Mouse (Mus musculus): ENCODE results near the gene Rflnb. TPM values are rescaled to one million over a fixed set of nuclear protein-coding genes. Genes with fewer than 3 reads are reported as not detected.

Gene Rflnb
- polyA plus RNA-seq, 1 experiment from 2014 or later = 7.5 TPM

- no peak overlapping the region for H3K27ac ChIP-seq (ENCODE audit: low read length)
- H3K9me3 ChIP-seq (ENCODE audit: control insufficient read depth, low read length) = no peaks in the 10 kb centered on the region
- WGBS = 67% methylated on average over 4 of the region's 4 CpGs
- no peak overlapping the region for H3K4me2 ChIP-seq (ENCODE audit: low read length)
- no peak overlapping the region for H3K4me3 ChIP-seq (replicated peaks; ENCODE audit: low read length)
- no peaks in the 10 kb centered on the region for H3K36me3 ChIP-seq (ENCODE audit: control insufficient read depth, insufficient read depth)
- H3K9ac ChIP-seq (replicated peaks; ENCODE audit: low read depth, low read length) = no peak overlapping the region
- no peaks in the 10 kb centered on the region for H3K27me3 ChIP-seq (replicated peaks; ENCODE audit: control insufficient read depth, insufficient read depth, low read length)
- H3K4me1 ChIP-seq (replicated peaks; ENCODE audit: control insufficient read depth, insufficient read depth, low read length) = no peaks in the 10 kb centered on the region
- no peak for ATAC-seq
These were observed 44.4 kb downstream of the Rflnb start for GRCm38 (mm10) chr11:75983194-75983593.

- Histone ChIP-seq H3K9me3 (ENCODE audit: control insufficient read depth, low read length) (no peaks in the 10 kb centered on the region), H3K4me2 (ENCODE audit: low read length) (no peak overlapping the region), H3K27me3 (replicated peaks; ENCODE audit: control insufficient read depth, insufficient read depth, low read length) (no peaks in the 10 kb centered on the region), H3K36me3 (ENCODE audit: control insufficient read depth, insufficient read depth) (no peaks in the 10 kb centered on the region), H3K9ac (replicated peaks; ENCODE audit: low read depth, low read length) (no peak overlapping the region), H3K4me3 (replicated peaks; ENCODE audit: low read length) (no peak overlapping the region), H3K4me1 (replicated peaks; ENCODE audit: control insufficient read depth, insufficient read depth, low read length) (no peaks in the 10 kb centered on the region), H3K27ac (ENCODE audit: low read length) (no peak overlapping the region)
- no peak for ATAC-seq
- 24% methylated on average over 2 of the region's 2 CpGs for WGBS
These were observed 47.2 kb downstream of the Rflnb start for GRCm38 (mm10) chr11:75980413-75980812.

GRCm38 (mm10) chr11:75978051-75978450 lies 49.5 kb downstream of the Rflnb start:
- Histone ChIP-seq H3K9me3 (ENCODE audit: control insufficient read depth, low read length) (no peaks in the 10 kb centered on the region; the same call in 1 of the 2 replicates), H3K36me3 (ENCODE audit: control insufficient read depth, insufficient read depth) (no peaks in the 10 kb centered on the region), H3K9ac (replicated peaks; ENCODE audit: low read depth, low read length) (no peak overlapping the region), H3K4me2 (ENCODE audit: low read length) (no peak overlapping the region), H3K4me1 (replicated peaks; ENCODE audit: control insufficient read depth, insufficient read depth, low read length) (peaks cover 1% of the 10 kb centered on the region; the same call in 1 of the 2 replicates), H3K27me3 (replicated peaks; ENCODE audit: control insufficient read depth, insufficient read depth, low read length) (no peaks in the 10 kb centered on the region), H3K4me3 (replicated peaks; ENCODE audit: low read length) (no peak overlapping the region), H3K27ac (ENCODE audit: low read length) (no peak overlapping the region)
- ATAC-seq = no peak
- 82% methylated on average over 6 of the region's 6 CpGs for WGBS

GRCm38 (mm10) chr11:75976748-75977147 lies 50.8 kb downstream of the Rflnb start:
- H3K9me3 ChIP-seq (ENCODE audit: control insufficient read depth, low read length) = no peaks in the 10 kb centered on the region; the same call in 1 of the 2 replicates
- H3K27me3 ChIP-seq (replicated peaks; ENCODE audit: control insufficient read depth, insufficient read depth, low read length) = no peaks in the 10 kb centered on the region
- H3K4me2 ChIP-seq (ENCODE audit: low read length) = no peak overlapping the region
- no peaks in the 10 kb centered on the region for H3K36me3 ChIP-seq (ENCODE audit: control insufficient read depth, insufficient read depth)
- ATAC-seq = no peak
- peaks cover 3% of the 10 kb centered on the region; the same call in 1 of the 2 replicates for H3K4me1 ChIP-seq (replicated peaks; ENCODE audit: control insufficient read depth, insufficient read depth, low read length)
- no peak overlapping the region for H3K4me3 ChIP-seq (replicated peaks; ENCODE audit: low read length)
- no peak overlapping the region for H3K27ac ChIP-seq (ENCODE audit: low read length)
- no peak overlapping the region for H3K9ac ChIP-seq (replicated peaks; ENCODE audit: low read depth, low read length)
- WGBS = 77% methylated on average over 8 of the region's 8 CpGs

GRCm38 (mm10) chr11:75973988-75974387 lies 53.6 kb downstream of the Rflnb start:
- Histone ChIP-seq H3K36me3 (ENCODE audit: control insufficient read depth, insufficient read depth) (no peaks in the 10 kb centered on the region), H3K27ac (ENCODE audit: low read length) (no peak overlapping the region), H3K9me3 (ENCODE audit: control insufficient read depth, low read length) (no peaks in the 10 kb centered on the region; the same call in 1 of the 2 replicates), H3K4me3 (replicated peaks; ENCODE audit: low read length) (no peak overlapping the region), H3K9ac (replicated peaks; ENCODE audit: low read depth, low read length) (no peak overlapping the region), H3K4me2 (ENCODE audit: low read length) (no peak overlapping the region), H3K4me1 (replicated peaks; ENCODE audit: control insufficient read depth, insufficient read depth, low read length) (peaks cover 3% of the 10 kb centered on the region; the same call in 1 of the 2 replicates), H3K27me3 (replicated peaks; ENCODE audit: control insufficient read depth, insufficient read depth, low read length) (no peaks in the 10 kb centered on the region)
- ATAC-seq = no peak
- WGBS = 95% methylated on average over 1 of the region's 1 CpGs

- Histone ChIP-seq H3K4me1 (replicated peaks; ENCODE audit: control insufficient read depth, insufficient read depth, low read length) (peaks cover 3% of the 10 kb centered on the region; the same call in 1 of the 2 replicates), H3K4me2 (ENCODE audit: low read length) (no peak overlapping the region), H3K27ac (ENCODE audit: low read length) (no peak overlapping the region), H3K4me3 (replicated peaks; ENCODE audit: low read length) (no peak overlapping the region), H3K27me3 (replicated peaks; ENCODE audit: control insufficient read depth, insufficient read depth, low read length) (no peaks in the 10 kb centered on the region), H3K9me3 (ENCODE audit: control insufficient read depth, low read length) (no peaks in the 10 kb centered on the region; the same call in 1 of the 2 replicates), H3K9ac (replicated peaks; ENCODE audit: low read depth, low read length) (no peak overlapping the region), H3K36me3 (ENCODE audit: control insufficient read depth, insufficient read depth) (no peaks in the 10 kb centered on the region)
- WGBS = 12% methylated on average over 7 of the region's 7 CpGs
- no peak for ATAC-seq
These were observed 54.5 kb downstream of the Rflnb start for GRCm38 (mm10) chr11:75972916-75973567.

GRCm38 (mm10) chr11:75972188-75972587 lies 55.4 kb downstream of the Rflnb start:
- Histone ChIP-seq H3K9ac (replicated peaks; ENCODE audit: low read depth, low read length) (no peak overlapping the region), H3K4me2 (ENCODE audit: low read length) (no peak overlapping the region), H3K4me1 (replicated peaks; ENCODE audit: control insufficient read depth, insufficient read depth, low read length) (peaks cover 5% of the 10 kb centered on the region), H3K36me3 (ENCODE audit: control insufficient read depth, insufficient read depth) (no peaks in the 10 kb centered on the region), H3K4me3 (replicated peaks; ENCODE audit: low read length) (no peak overlapping the region), H3K27ac (ENCODE audit: low read length) (no peak overlapping the region), H3K9me3 (ENCODE audit: control insufficient read depth, low read length) (no peaks in the 10 kb centered on the region; the same call in 1 of the 2 replicates), H3K27me3 (replicated peaks; ENCODE audit: control insufficient read depth, insufficient read depth, low read length) (no peaks in the 10 kb centered on the region)
- ATAC-seq = no peak
- 74% methylated on average over 3 of the region's 3 CpGs for WGBS

- ATAC-seq = no peak
- no peaks in the 10 kb centered on the region; the same call in 1 of the 2 replicates for H3K9me3 ChIP-seq (ENCODE audit: control insufficient read depth, low read length)
- 0 out of 2 replicates have a peak, but pooled peaks cover 1% of the 10 kb centered on the region for H3K27me3 ChIP-seq (replicated peaks; ENCODE audit: control insufficient read depth, insufficient read depth, low read length)
- H3K4me3 ChIP-seq (replicated peaks; ENCODE audit: low read length) = no peak overlapping the region
- H3K36me3 ChIP-seq (ENCODE audit: control insufficient read depth, insufficient read depth) = no peaks in the 10 kb centered on the region
- H3K4me1 ChIP-seq (replicated peaks; ENCODE audit: control insufficient read depth, insufficient read depth, low read length) = peaks cover 21% of the 10 kb centered on the region
- H3K9ac ChIP-seq (replicated peaks; ENCODE audit: low read depth, low read length) = no peak overlapping the region
- H3K27ac ChIP-seq (ENCODE audit: low read length) = no peak overlapping the region
- WGBS = 17% methylated on average over 3 of the region's 3 CpGs
- no peak overlapping the region for H3K4me2 ChIP-seq (ENCODE audit: low read length)
These were observed 57.0 kb downstream of the Rflnb start for GRCm38 (mm10) chr11:75970629-75971028.
